Mouse (Mus musculus) heart, postnatal 14 days (tissue): ENCODE measurements at regions not wholly inside any gene's neighbourhood (a gene's known extent, or its start where the extent isn't known, plus 50 kb on each side); places are given as distances from the start of the nearest gene placed in this dataset.

ENCODE experiments used
- DNase-seq, 2 experiments: peaks; one replicate each; pipeline ENCODE4 v3.0.0; 2021 to 2022
- intact Hi-C: fragments of 180-260 bp; cut with DNase I; formaldehyde crosslinking; loops from one replicate; pipeline ENCODE4 v1.15.1; 2025

DNA sequence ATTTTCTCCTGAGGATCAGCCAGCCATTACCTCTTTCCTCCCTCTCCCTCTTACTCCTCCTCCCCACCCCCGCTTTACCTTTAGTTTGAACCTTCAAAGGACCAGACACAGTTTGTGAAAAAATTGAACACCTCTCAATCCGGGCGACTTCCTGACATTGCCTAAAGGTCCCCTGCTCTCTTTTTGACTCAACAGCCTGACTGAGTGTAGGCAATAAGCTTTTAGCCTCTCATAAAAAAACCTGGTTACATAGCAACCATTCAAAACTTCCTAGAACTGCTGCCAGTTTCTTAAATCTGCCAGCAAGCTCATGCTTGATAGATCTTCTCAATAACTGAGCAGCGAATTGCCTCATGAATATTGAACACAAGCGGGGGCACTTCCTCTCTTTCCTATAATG lies 71.7 kb downstream of the Zfp945 start:
- no peak for DNase-seq
- intact Hi-C loops, result no loop called here

DNA sequence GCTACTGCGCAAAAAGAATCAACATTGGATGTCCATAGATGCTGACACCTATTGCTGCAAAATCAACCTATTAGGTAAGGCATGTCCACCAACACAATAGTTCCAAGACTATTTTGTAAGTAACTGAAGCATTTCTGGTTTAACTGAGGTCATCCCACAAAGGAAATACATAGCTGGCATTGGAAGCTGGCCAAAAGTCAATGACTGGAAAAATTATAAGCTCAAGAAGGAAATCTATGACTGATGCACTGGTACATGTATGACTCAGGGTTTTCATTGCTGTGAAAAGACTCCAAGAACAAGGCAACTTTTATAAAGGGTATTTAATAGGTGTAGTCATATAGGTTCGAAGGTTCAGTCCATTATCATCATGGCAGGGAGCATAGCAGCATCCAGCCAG lies 82.5 kb downstream of the Zfp945 start:
- intact Hi-C loops, result loop anchor here (5.0 kb wide), 1 partner anchor 72 kb away; no protein-coding TSS in a partner anchor

DNA sequence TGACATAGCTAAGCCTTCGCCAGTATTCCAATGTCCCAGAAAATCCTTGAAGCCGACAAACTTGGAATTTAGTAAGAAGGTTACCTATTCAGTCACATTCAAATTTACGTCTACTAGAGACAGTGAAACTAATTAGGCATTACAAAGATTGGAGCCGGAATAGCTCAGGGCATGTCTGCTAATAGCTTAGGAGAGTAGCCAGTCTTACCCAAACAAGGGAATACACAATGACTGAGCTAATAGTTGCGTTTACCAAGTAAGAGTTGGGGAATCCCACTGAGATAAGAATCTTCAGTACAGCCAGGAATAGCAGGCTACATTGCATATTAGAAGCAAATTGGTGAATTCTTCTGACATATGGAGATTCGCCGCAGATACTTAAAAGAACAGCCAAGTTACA lies 121.2 kb downstream of the Zfp945 start:
- intact Hi-C loops, result no loop called here
- no peak for DNase-seq

More for the DNA sequence above, 82.5 kb downstream of the Zfp945 start:
- no peak for DNase-seq

DNA sequence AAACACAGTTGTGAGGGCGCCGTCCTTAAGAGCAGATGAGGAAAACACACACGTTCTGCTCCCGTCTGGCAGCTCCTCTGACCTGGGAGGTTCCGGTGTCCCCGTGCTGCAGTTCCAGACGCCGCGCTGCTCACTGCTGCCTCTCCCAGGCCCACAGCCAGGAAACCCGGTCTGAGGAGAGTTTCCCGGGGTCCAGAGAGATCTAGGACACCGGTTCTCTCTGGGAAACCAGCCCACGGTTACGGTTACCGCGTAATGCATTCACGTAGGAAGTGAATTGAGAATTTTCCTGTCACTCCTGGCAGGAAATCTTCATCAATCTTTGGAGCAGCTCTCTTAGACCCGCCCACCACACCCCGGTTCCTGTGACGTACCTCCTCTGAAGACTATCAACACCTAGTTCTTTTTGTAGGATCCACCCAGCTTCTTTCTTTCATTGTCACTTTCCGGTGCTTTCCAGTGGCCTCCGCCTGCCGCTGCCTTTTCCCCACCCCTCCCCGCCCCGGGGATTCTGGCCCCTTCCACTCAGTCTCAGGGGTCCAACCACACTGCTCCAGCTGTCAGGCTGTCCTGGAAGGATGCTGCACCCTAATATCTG lies 127.3 kb downstream of the Zfp945 start:
- intact Hi-C loops, result no loop called here

DNA sequence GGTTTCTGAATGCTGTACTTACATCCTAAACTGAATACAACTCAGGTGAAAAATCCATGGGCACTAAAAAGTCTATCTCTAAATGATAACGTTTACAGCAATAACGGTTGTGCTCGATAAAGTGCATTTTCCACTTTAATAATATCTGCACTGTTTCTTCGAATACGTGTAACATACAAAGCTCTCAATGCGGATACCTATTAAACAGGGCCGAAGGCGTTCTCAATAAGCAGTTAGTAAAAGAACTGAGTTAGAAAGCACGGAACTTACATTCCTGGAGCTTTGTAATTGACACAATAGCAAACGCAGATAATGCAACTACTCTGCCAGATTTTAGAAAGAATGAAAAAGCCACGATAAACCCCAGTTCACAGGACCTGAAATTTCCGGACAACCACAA lies 127.8 kb downstream of the Zfp945 start:
- no peak for DNase-seq
- intact Hi-C loops, result no loop called here

More for the DNA sequence above, 127.3 kb downstream of the Zfp945 start:
- DNase-seq, result peak; percentile 58 to 63

DNA sequence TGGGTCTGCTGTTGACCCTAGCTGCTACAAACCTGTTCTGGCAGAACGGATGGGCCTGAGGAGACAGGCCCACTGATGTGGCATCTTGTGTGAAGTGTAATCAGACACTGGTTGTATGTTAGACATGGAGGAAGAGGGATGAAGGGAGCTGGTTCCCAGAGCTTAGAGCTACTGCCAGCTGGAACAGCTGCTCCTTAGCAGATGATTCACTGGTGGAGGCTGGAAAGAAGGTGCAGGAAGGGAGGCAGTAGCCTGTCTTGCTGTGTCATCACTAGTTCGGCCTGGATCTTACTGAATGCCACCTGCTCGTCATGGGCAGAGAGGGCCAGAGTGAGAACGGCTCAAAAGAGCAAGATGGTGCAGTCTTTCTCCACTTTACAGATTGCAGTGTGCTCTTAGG lies 130.6 kb downstream of the Zfp945 start:
- intact Hi-C loops, result no loop called here

More for the DNA sequence above, 130.6 kb downstream of the Zfp945 start:
- no peak for DNase-seq
